Mouse (Mus musculus): ENCODE measurements at regions not wholly inside any gene's neighbourhood (a gene's known extent, or its start where the extent isn't known, plus 50 kb on each side); places are given as distances from the start of the nearest gene placed in this dataset.

GRCm38 (mm10) chr2:50822738-50823137, 326.2 kb downstream of the Rnd3 start:
- TF ChIP-seq HCFC1 (IDR thresholded peaks at IDR 0.05; ENCODE audit: borderline replicate concordance, insufficient read depth, low read length) (no peak), CHD2 (IDR thresholded peaks at IDR 0.05; ENCODE audit: low read depth, low read length) (no peak)
